ENCODE assay signal across 10 mouse cellular contexts in the genomic region with DNA sequence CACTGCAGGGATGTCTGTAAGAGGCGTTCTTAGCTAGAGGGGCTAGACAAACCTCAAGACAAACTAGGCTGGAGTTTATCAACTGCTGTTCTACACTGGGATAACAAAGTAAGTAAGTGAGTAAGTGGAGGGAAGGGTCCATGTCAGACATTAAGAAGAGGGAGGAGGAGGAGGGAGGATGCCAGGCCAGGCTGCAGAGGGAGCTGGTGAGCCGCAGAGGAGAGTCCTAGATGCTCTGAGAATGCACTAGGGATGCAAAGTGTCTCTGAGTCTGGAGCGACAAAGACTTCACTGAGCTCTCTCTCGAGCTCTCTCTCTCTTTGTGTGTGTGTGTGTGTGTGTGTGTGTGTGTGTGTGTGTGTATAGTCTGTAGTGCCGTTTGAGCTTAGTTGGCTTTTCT. TPM values are rescaled to one million over a fixed set of nuclear protein-coding genes. Genes with fewer than 3 reads are reported as not detected.
DNase-seq lines count a peak whose midpoint lies in the region; ATAC-seq and TF ChIP-seq lines count a peak whose summit lies in the region.
"Had no signal": no experiment of that assay in that cellular context is flagged by ENCODE, and none has a peak within 500 bp of the region (broad histone marks: within the 10 kb centered on the region; RNA-seq: fewer than 3 reads in every experiment).

No protein-coding gene starts in this region.

- no peak for ATAC-seq in kidney, embryonic 16.5 days (ENCODE audit: low FRiP score, low TSS enrichment)
- ATAC-seq in inflammation-experienced regulatory T-cells, adult 6 months = no peak
- ATAC-seq in hindbrain, embryonic 13.5 days (ENCODE audit: low FRiP score) = no peak

- H3K9me3 ChIP-seq in kidney, embryonic 16.5 days (ENCODE audit: low read length) = no peaks in the 10 kb centered on the region
- no peaks in the 10 kb centered on the region for H3K9me3 ChIP-seq in heart, embryonic 10.5 days
- H3K9me3 ChIP-seq in hindbrain, embryonic 13.5 days = no peaks in the 10 kb centered on the region
- H3K9me3 ChIP-seq: hindbrain, embryonic 15.5 days; stomach, embryonic 15.5 days had no signal

- no peak overlapping the region for H3K4me2 ChIP-seq in kidney, embryonic 16.5 days (replicated peaks; ENCODE audit: low read depth, low read length)
- no peak overlapping the region for H3K4me2 ChIP-seq in hindbrain, embryonic 13.5 days
- H3K4me2 ChIP-seq: hindbrain, embryonic 15.5 days; stomach, embryonic 15.5 days had no signal

- no peak for TF ChIP-seq POLR2A in kidney, adult 2 months (IDR thresholded peaks at IDR 0.05; ENCODE audit: low read depth, low read length)
- TF ChIP-seq POLR2A in thymus, adult 2 months (IDR thresholded peaks at IDR 0.05; ENCODE audit: control insufficient read depth, extremely low read depth, insufficient read depth, low read length, poor library complexity) = no peak

- H3K9ac ChIP-seq in kidney, embryonic 16.5 days (replicated peaks; ENCODE audit: low read length) = no peak overlapping the region
- H3K9ac ChIP-seq in hindbrain, embryonic 13.5 days = no peak overlapping the region
- H3K9ac ChIP-seq: hindbrain, embryonic 15.5 days; stomach, embryonic 15.5 days had no signal

- 26% methylated on average over 5 of the region's 5 CpGs for WGBS in kidney, adult 2 months
- WGBS in kidney, embryonic 16.5 days = 10% methylated on average over 5 of the region's 5 CpGs
- WGBS in thymus, adult 2 months = 29% methylated on average over 5 of the region's 5 CpGs
- 25% methylated on average over 5 of the region's 5 CpGs for WGBS in heart, embryonic 10.5 days
- WGBS in hindbrain, embryonic 13.5 days = 18% methylated on average over 5 of the region's 5 CpGs

- H3K27me3 ChIP-seq in kidney, adult 2 months (replicated peaks; ENCODE audit: control insufficient read depth, insufficient read depth, low read length) = no peaks in the 10 kb centered on the region
- H3K27me3 ChIP-seq in kidney, embryonic 16.5 days (ENCODE audit: insufficient read depth, low read length) = no peaks in the 10 kb centered on the region
- no peaks in the 10 kb centered on the region for H3K27me3 ChIP-seq in thymus, adult 2 months (ENCODE audit: control insufficient read depth, insufficient read depth, low read length)
- H3K27me3 ChIP-seq in heart, embryonic 10.5 days (ENCODE audit: insufficient read depth, poor library complexity, severe bottlenecking) = peaks cover 26% of the 10 kb centered on the region
- H3K27me3 ChIP-seq in hindbrain, embryonic 13.5 days = peaks cover 4% of the 10 kb centered on the region; the same call in 1 of the 2 replicates
- H3K27me3 ChIP-seq: hindbrain, embryonic 15.5 days; stomach, embryonic 15.5 days had no signal

- DNase-seq in kidney, adult 2 months = no peak
- DNase-seq in thymus, adult 2 months = peak; percentile 63
- DNase-seq in thymus, adult 18-20 months = no peak
- DNase-seq in induced T-regulatory cell, adult 2 months (ENCODE audit: low read depth) = peak; percentile 42
- no peak for DNase-seq in heart, embryonic 10.5 days (ENCODE audit: low spot score)

- H3K4me1 ChIP-seq in kidney, adult 2 months (ENCODE audit: control insufficient read depth, insufficient read depth, low read length) = no peaks in the 10 kb centered on the region
- no peaks in the 10 kb centered on the region for H3K4me1 ChIP-seq in kidney, embryonic 16.5 days (ENCODE audit: insufficient read depth, low read length)
- no peaks in the 10 kb centered on the region for H3K4me1 ChIP-seq in thymus, adult 2 months (replicated peaks; ENCODE audit: control insufficient read depth, insufficient read depth, low read length)
- no peaks in the 10 kb centered on the region for H3K4me1 ChIP-seq in heart, embryonic 10.5 days
- H3K4me1 ChIP-seq in hindbrain, embryonic 13.5 days (replicated peaks) = peaks cover 4% of the 10 kb centered on the region; the same call in 1 of the 2 replicates
- H3K4me1 ChIP-seq: hindbrain, embryonic 15.5 days; stomach, embryonic 15.5 days had no signal

- no peak overlapping the region for H3K27ac ChIP-seq in kidney, adult 2 months (ENCODE audit: insufficient read depth, low read depth, low read length)
- H3K27ac ChIP-seq in kidney, embryonic 16.5 days (ENCODE audit: low read length) = no peak overlapping the region
- H3K27ac ChIP-seq in thymus, adult 2 months (ENCODE audit: control insufficient read depth, insufficient read depth, low read length) = no peak overlapping the region
- no peak overlapping the region for H3K27ac ChIP-seq in heart, embryonic 10.5 days
- no peak overlapping the region for H3K27ac ChIP-seq in hindbrain, embryonic 13.5 days
- H3K27ac ChIP-seq: hindbrain, embryonic 15.5 days; stomach, embryonic 15.5 days had no signal

- no peaks in the 10 kb centered on the region for H3K36me3 ChIP-seq in kidney, adult 2 months (ENCODE audit: control insufficient read depth, insufficient read depth, low read length)
- H3K36me3 ChIP-seq in kidney, embryonic 16.5 days (ENCODE audit: insufficient read depth, low read length) = no peaks in the 10 kb centered on the region
- no peaks in the 10 kb centered on the region for H3K36me3 ChIP-seq in thymus, adult 2 months (ENCODE audit: control insufficient read depth, insufficient read depth, low read length)
- H3K36me3 ChIP-seq in heart, embryonic 10.5 days = no peaks in the 10 kb centered on the region
- H3K36me3 ChIP-seq in hindbrain, embryonic 13.5 days = no peaks in the 10 kb centered on the region
- H3K36me3 ChIP-seq: hindbrain, embryonic 15.5 days; stomach, embryonic 15.5 days had no signal

- peak; percentile 56 for TF ChIP-seq CTCF in kidney, adult 2 months (conservative IDR thresholded peaks at IDR 0.05; ENCODE audit: insufficient read depth, insufficient read length, low read depth, low read length)
- TF ChIP-seq CTCF in thymus, adult 2 months (IDR thresholded peaks at IDR 0.05; ENCODE audit: borderline replicate concordance, control insufficient read depth, extremely low read depth, insufficient read depth, low read length, poor library complexity) = no peak

- H3K4me3 ChIP-seq in kidney, adult 2 months (ENCODE audit: insufficient read depth, low read depth, low read length) = no peak overlapping the region
- no peak overlapping the region for H3K4me3 ChIP-seq in kidney, embryonic 16.5 days (ENCODE audit: low read length)
- H3K4me3 ChIP-seq in thymus, adult 2 months (ENCODE audit: control insufficient read depth, insufficient read depth, low read length) = no peak overlapping the region
- H3K4me3 ChIP-seq in heart, embryonic 10.5 days = no peak overlapping the region
- H3K4me3 ChIP-seq in hindbrain, embryonic 13.5 days = no peak overlapping the region
- H3K4me3 ChIP-seq: hindbrain, embryonic 15.5 days; stomach, embryonic 15.5 days had no signal

RNA-seq across cellular contexts. Expression of gene Snai1, which starts 9.7 kb away (rescaled TPM):
- 10.4 and 13.2 TPM in 2 replicates for polyA plus RNA-seq in kidney, adult 2 months (2012; rRNA removed)
- 40.8 and 49.3 TPM in 2 replicates for polyA plus RNA-seq in kidney, embryonic 16.5 days (2015; fragmentation: Nextera tagmentation; extraction: Ambion mirVana)
- 10.6 and 10.7 TPM in 2 replicates for polyA plus RNA-seq in thymus, adult 2 months (2012; rRNA removed)
- polyA plus RNA-seq in inflammation-experienced regulatory T-cells, adult 6 months (2017; shearing (Covaris generic)) = not detected
- polyA plus RNA-seq in heart, embryonic 10.5 days (2016; fragmentation: Nextera tagmentation; extraction: Ambion mirVana) = 21.8 and 42.2 TPM in 2 replicates
- 7.5 and 7.9 TPM in 2 replicates for polyA plus RNA-seq in hindbrain, embryonic 13.5 days (2015; fragmentation: Nextera tagmentation; extraction: Ambion mirVana)

RNA-seq across cellular contexts. Expression of gene Spata2, which starts 35.6 kb away (rescaled TPM):
- polyA plus RNA-seq in kidney, adult 2 months (2012; rRNA removed) = 26.5 and 31.5 TPM in 2 replicates
- polyA plus RNA-seq in kidney, embryonic 16.5 days (2015; fragmentation: Nextera tagmentation; extraction: Ambion mirVana) = 18.3 and 21.2 TPM in 2 replicates
- 60.6 and 65.2 TPM in 2 replicates for polyA plus RNA-seq in thymus, adult 2 months (2012; rRNA removed)
- polyA plus RNA-seq in inflammation-experienced regulatory T-cells, adult 6 months (2017; shearing (Covaris generic)) = 10 to 100 TPM in 2 of 3 experiments, 1 to 10 TPM in 1; 9.6 to 16.5 (median 12.2) TPM
- 16.5 and 17.4 TPM in 2 replicates for polyA plus RNA-seq in heart, embryonic 10.5 days (2016; fragmentation: Nextera tagmentation; extraction: Ambion mirVana)
- polyA plus RNA-seq in hindbrain, embryonic 13.5 days (2015; fragmentation: Nextera tagmentation; extraction: Ambion mirVana) = 24.6 and 26.0 TPM in 2 replicates

RNA-seq across cellular contexts. Expression of gene Rnf114, which starts 35.8 kb away (rescaled TPM):
- polyA plus RNA-seq in kidney, adult 2 months (2012; rRNA removed) = 97.9 and 98.2 TPM in 2 replicates
- 104 and 108 TPM in 2 replicates for polyA plus RNA-seq in kidney, embryonic 16.5 days (2015; fragmentation: Nextera tagmentation; extraction: Ambion mirVana)
- polyA plus RNA-seq in thymus, adult 2 months (2012; rRNA removed) = 189 and 234 TPM in 2 replicates
- 100 to 1,000 TPM; 145 to 194 (median 193) TPM for polyA plus RNA-seq in inflammation-experienced regulatory T-cells, adult 6 months (2017; shearing (Covaris generic))
- 71.2 and 90.0 TPM in 2 replicates for polyA plus RNA-seq in heart, embryonic 10.5 days (2016; fragmentation: Nextera tagmentation; extraction: Ambion mirVana)
- polyA plus RNA-seq in hindbrain, embryonic 13.5 days (2015; fragmentation: Nextera tagmentation; extraction: Ambion mirVana) = 139 TPM in 2 replicates

Comparison
In these comparisons a context has a peak if more than half of its experiments do, and no peak if none do; other contexts are left out.
1. DNase-seq: peak in thymus, adult 2 months (single experiment) and induced T-regulatory cell, adult 2 months (single experiment); none in kidney, adult 2 months (single experiment), thymus, adult 18-20 months (0 of 2) and heart, embryonic 10.5 days (single experiment).